Mouse (Mus musculus): ENCODE measurements around the gene Fto.

Gene Fto

GRCm38 (mm10) chr8:91445516-91445915 lies 132.2 kb downstream of the Fto start:
- no peak for DNase-seq (ENCODE audit: extremely low read depth, low read depth)

GRCm38 (mm10) chr8:91446008-91446407 lies 132.7 kb downstream of the Fto start:
- DNase-seq (ENCODE audit: extremely low read depth, low read depth) = no peak

- DNase-seq (ENCODE audit: extremely low read depth, low read depth) = no peak
Measured at GRCm38 (mm10) chr8:91448667-91449329, 135.5 kb downstream of the Fto start.

- no peak for DNase-seq (ENCODE audit: extremely low read depth, low read depth)
Measured at GRCm38 (mm10) chr8:91454926-91455325, 141.6 kb downstream of the Fto start.

- no peak for DNase-seq (ENCODE audit: extremely low read depth, low read depth)
Measured at GRCm38 (mm10) chr8:91455591-91455990, 142.3 kb downstream of the Fto start.

GRCm38 (mm10) chr8:91458016-91458415 lies 144.7 kb downstream of the Fto start:
- no peak for DNase-seq (ENCODE audit: extremely low read depth, low read depth)

GRCm38 (mm10) chr8:91460965-91461364 lies 147.6 kb downstream of the Fto start:
- no peak for DNase-seq (ENCODE audit: extremely low read depth, low read depth)

- DNase-seq (ENCODE audit: extremely low read depth, low read depth) = no peak
Measured at GRCm38 (mm10) chr8:91463757-91464156, 150.4 kb downstream of the Fto start.

- DNase-seq (ENCODE audit: extremely low read depth, low read depth) = no peak
Measured at GRCm38 (mm10) chr8:91467463-91467862, 154.1 kb downstream of the Fto start.

- no peak for DNase-seq (ENCODE audit: extremely low read depth, low read depth)
Measured at GRCm38 (mm10) chr8:91467881-91468534, 154.7 kb downstream of the Fto start.

- DNase-seq (ENCODE audit: extremely low read depth, low read depth) = no peak
Measured at GRCm38 (mm10) chr8:91469441-91469840, 156.1 kb downstream of the Fto start.

GRCm38 (mm10) chr8:91474731-91475279 lies 161.5 kb downstream of the Fto start:
- no peak for DNase-seq (ENCODE audit: extremely low read depth, low read depth)

- no peak for DNase-seq (ENCODE audit: extremely low read depth, low read depth)
Measured at GRCm38 (mm10) chr8:91476988-91477387, 163.7 kb downstream of the Fto start.

- no peak for DNase-seq (ENCODE audit: extremely low read depth, low read depth)
Measured at GRCm38 (mm10) chr8:91477471-91477870, 164.1 kb downstream of the Fto start.

- no peak for DNase-seq (ENCODE audit: extremely low read depth, low read depth)
Measured at GRCm38 (mm10) chr8:91482511-91482910, 169.2 kb downstream of the Fto start.

GRCm38 (mm10) chr8:91486394-91486793 lies 173.1 kb downstream of the Fto start:
- no peak for DNase-seq (ENCODE audit: extremely low read depth, low read depth)

GRCm38 (mm10) chr8:91487456-91487855 lies 174.1 kb downstream of the Fto start:
- no peak for DNase-seq (ENCODE audit: extremely low read depth, low read depth)

GRCm38 (mm10) chr8:91488086-91488783 lies 174.9 kb downstream of the Fto start:
- DNase-seq (ENCODE audit: extremely low read depth, low read depth) = no peak

- DNase-seq (ENCODE audit: extremely low read depth, low read depth) = no peak
Measured at GRCm38 (mm10) chr8:91488784-91489450, 175.6 kb downstream of the Fto start.

GRCm38 (mm10) chr8:91490065-91490464 lies 176.7 kb downstream of the Fto start:
- DNase-seq (ENCODE audit: extremely low read depth, low read depth) = no peak

- no peak for DNase-seq (ENCODE audit: extremely low read depth, low read depth)
Measured at GRCm38 (mm10) chr8:91493373-91493772, 180.0 kb downstream of the Fto start.
